Mouse (Mus musculus) cortical plate, adult 2 months (tissue): ENCODE data around the gene Plac8.

Source experiments
- CTCF ChIP-seq: fragments of 200-500 bp; IDR thresholded peaks from 2 replicates; pipeline ENCODE4 v1.5.1; 2011; ENCODE audit warnings: mild to moderate bottlenecking, control low read depth, low read length; ENCODE audit not compliant: insufficient read depth; ENCODE audit errors: extremely low read depth
- POLR2A ChIP-seq: fragments of 200-500 bp; IDR thresholded peaks from 2 replicates; pipeline ENCODE4 v1.6.1; 2011; ENCODE audit warnings: mild to moderate bottlenecking, low read length, control low read depth; ENCODE audit not compliant: insufficient read depth; ENCODE audit errors: extremely low read depth

DNA sequence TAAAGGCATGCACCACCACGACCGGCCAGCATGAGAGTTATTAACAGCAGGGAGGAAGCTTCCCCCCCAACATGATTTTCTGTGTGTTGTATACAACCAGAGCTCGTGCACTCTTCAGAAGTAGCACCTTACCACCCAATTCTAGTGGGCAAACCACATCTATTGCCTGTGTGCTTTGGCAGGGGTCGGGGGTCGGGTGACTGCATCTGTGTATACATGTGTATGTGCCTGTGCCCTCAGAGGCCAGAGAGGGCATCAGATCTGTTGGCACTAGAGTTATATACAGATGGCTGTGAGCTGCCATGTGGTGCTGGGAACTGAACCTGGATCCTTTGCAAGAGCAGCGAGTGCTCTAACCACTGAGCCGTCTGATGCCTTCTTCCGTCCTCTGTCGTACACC is 47.1 kb downstream of the Plac8 start:
- TF ChIP-seq CTCF (no peak), POLR2A (no peak)
